Mouse (Mus musculus) MEL (cell line): ENCODE measurements at regions not wholly inside any gene's neighbourhood (a gene's known extent, or its start where the extent isn't known, plus 50 kb on each side); places are given as distances from the start of the nearest gene placed in this dataset.

ENCODE experiments used
- DNase-seq: peaks from one replicate; pipeline ENCODE4 v3.0.0; 2011; ENCODE audit warnings: low read depth, low spot score
- H3K27ac ChIP-seq: 2 replicates; pipeline ENCODE4 v1.5.1; 2012; ENCODE audit warnings: low read depth, mild to moderate bottlenecking, control low read depth, low read length, moderate library complexity; ENCODE audit not compliant: control insufficient read depth
- H3K27me3 ChIP-seq, 2 experiments: fragments of 150-350 bp in 1 of 2; sonication (generic) in 1 of 2; 2 replicates each; pipeline ENCODE4 v1.6.1; 2012; ENCODE audit warnings: low read length in 2 of 2, mild to moderate bottlenecking in 2 of 2, improper control_type of control experiment in 1 of 2, moderate library complexity in 1 of 2; ENCODE audit not compliant: insufficient read depth in 2 of 2, control insufficient read depth in 1 of 2
- H3K36me3 ChIP-seq, 2 experiments: 2 replicates each; pipeline ENCODE4 v1.6.1; 2012 to 2014; ENCODE audit warnings: low read length in 2 of 2, improper control_type of control experiment in 1 of 2, inconsistent platforms in 1 of 2, mild to moderate bottlenecking in 1 of 2; ENCODE audit not compliant: insufficient read depth in 2 of 2, control insufficient read depth in 1 of 2
- H3K4me1 ChIP-seq, 2 experiments: fragments of 150-350 bp in 1 of 2; sonication (generic) in 1 of 2; 2 replicates each; pipeline ENCODE4 v1.6.1; 2012; ENCODE audit warnings: low read length in 2 of 2, improper control_type of control experiment in 1 of 2, mild to moderate bottlenecking in 1 of 2; ENCODE audit not compliant: insufficient read depth in 2 of 2, control insufficient read depth in 1 of 2
- H3K4me3 ChIP-seq, 2 experiments: fragments of 150-350 bp in 1 of 2; sonication (generic) in 1 of 2; 2 replicates each; pipeline ENCODE4 v1.5.1; 2012; ENCODE audit warnings: low read depth in 2 of 2, low read length in 2 of 2, mild to moderate bottlenecking in 2 of 2, moderate library complexity in 2 of 2, control low read depth in 1 of 2, improper control_type of control experiment in 1 of 2; ENCODE audit not compliant: control insufficient read depth in 1 of 2, insufficient read depth in 1 of 2
- H3K79me2 ChIP-seq: 2 replicates; pipeline ENCODE4 v1.6.1; 2012; ENCODE audit warnings: mild to moderate bottlenecking, low read length, moderate library complexity; ENCODE audit not compliant: control insufficient read depth, poor library complexity, insufficient read depth
- H3K9ac ChIP-seq: 2 replicates; pipeline ENCODE4 v1.6.1; 2012; ENCODE audit warnings: low read depth, mild to moderate bottlenecking, control low read depth, low read length, moderate library complexity; ENCODE audit not compliant: control insufficient read depth, poor library complexity, severe bottlenecking
- H3K9me3 ChIP-seq: fragments of 150-350 bp; sonication (generic); replicated peaks from 2 replicates; pipeline ENCODE4 v1.6.1; 2012; ENCODE audit warnings: mild to moderate bottlenecking, low read length, improper control_type of control experiment, moderate library complexity; ENCODE audit not compliant: insufficient read depth
- CHD2 ChIP-seq: IDR thresholded peaks from 2 replicates; pipeline ENCODE4 v1.6.1; 2011; ENCODE audit warnings: low read length, improper control_type of control experiment
- E2F4 ChIP-seq: IDR thresholded peaks from 2 replicates; pipeline ENCODE4 v1.6.1; 2011; ENCODE audit warnings: low read depth, low read length, improper control_type of control experiment, borderline replicate concordance
- EP300 ChIP-seq, 2 experiments: IDR thresholded peaks; 2 replicates each; pipeline ENCODE4 v1.6.1; 2011; ENCODE audit warnings: improper control_type of control experiment in 2 of 2, low read length in 2 of 2, low read depth in 1 of 2, mild to moderate bottlenecking in 1 of 2
- GABPA ChIP-seq: IDR thresholded peaks from 2 replicates; pipeline ENCODE4 v1.6.1; 2012; ENCODE audit warnings: low read depth, mild to moderate bottlenecking, inconsistent platforms, low read length, improper control_type of control experiment, moderate library complexity
- KAT2A ChIP-seq: conservative IDR thresholded peaks from 2 replicates; pipeline ENCODE4 v1.6.1; 2012; ENCODE audit warnings: low read depth, low read length, improper control_type of control experiment, inconsistent platforms
- MAX ChIP-seq: IDR thresholded peaks from 2 replicates; pipeline ENCODE4 v1.6.1; 2011; ENCODE audit warnings: low read length, improper control_type of control experiment
- MAZ ChIP-seq: IDR thresholded peaks from 2 replicates; pipeline ENCODE4 v1.6.1; 2012; ENCODE audit warnings: low read depth, mild to moderate bottlenecking, inconsistent platforms, low read length, improper control_type of control experiment
- MEF2A ChIP-seq: IDR thresholded peaks from 2 replicates; pipeline ENCODE4 v1.6.1; 2014; ENCODE audit warnings: low read depth, mild to moderate bottlenecking, inconsistent platforms, low read length, improper control_type of control experiment; ENCODE audit not compliant: poor library complexity, insufficient replicate concordance, severe bottlenecking; ENCODE audit errors: extremely low read depth
- MYC ChIP-seq: IDR thresholded peaks from 2 replicates; pipeline ENCODE4 v1.6.1; 2011; ENCODE audit warnings: low read depth, mild to moderate bottlenecking, low read length, improper control_type of control experiment, moderate library complexity
- NRF1 ChIP-seq: IDR thresholded peaks from 2 replicates; pipeline ENCODE4 v1.6.1; 2014; ENCODE audit warnings: low read depth, mild to moderate bottlenecking, inconsistent platforms, low read length, improper control_type of control experiment, moderate library complexity; ENCODE audit not compliant: poor library complexity, insufficient read depth, severe bottlenecking
- POLR2A ChIP-seq, 2 experiments: IDR thresholded peaks; 2 replicates each; pipeline ENCODE4 v1.6.1; 2011 to 2012; ENCODE audit warnings: low read length in 2 of 2, mild to moderate bottlenecking in 2 of 2, control low read depth in 1 of 2, improper control_type of control experiment in 1 of 2, low read depth in 1 of 2, moderate library complexity in 1 of 2; ENCODE audit not compliant: control insufficient read depth in 1 of 2, insufficient read depth in 1 of 2, poor library complexity in 1 of 2
- POLR2AphosphoS2 ChIP-seq: IDR thresholded peaks from 2 replicates; pipeline ENCODE4 v1.6.1; 2011; ENCODE audit warnings: low read length, improper control_type of control experiment
- POLR2AphosphoS5 ChIP-seq: IDR thresholded peaks from 2 replicates; pipeline ENCODE4 v1.6.1; 2012; ENCODE audit warnings: low read depth, borderline replicate concordance, mild to moderate bottlenecking, inconsistent platforms, low read length, moderate library complexity, mixed read lengths
- TAL1 ChIP-seq: IDR thresholded peaks from 2 replicates; pipeline ENCODE4 v1.6.1; 2012; ENCODE audit warnings: mild to moderate bottlenecking, inconsistent platforms, low read length, moderate library complexity, mixed read lengths
- TBP ChIP-seq: IDR thresholded peaks from 2 replicates; pipeline ENCODE4 v1.8.0; 2011; ENCODE audit warnings: low read depth, low read length, improper control_type of control experiment
- ZC3H11A ChIP-seq: IDR thresholded peaks from 2 replicates; pipeline ENCODE4 v1.6.1; 2012; ENCODE audit warnings: low read depth, mild to moderate bottlenecking, inconsistent platforms, low read length, improper control_type of control experiment
- ZNF384 ChIP-seq: IDR thresholded peaks from 2 replicates; pipeline ENCODE4 v1.6.1; 2012; ENCODE audit warnings: low read depth, mild to moderate bottlenecking, inconsistent platforms, low read length, improper control_type of control experiment

- Histone ChIP-seq H3K9me3 (no peaks in the 10 kb centered on the region), H3K36me3 (no peaks in the 10 kb centered on the region), H3K27ac (no peak overlapping the region), H3K79me2 (no peaks in the 10 kb centered on the region), H3K4me3 (no peak overlapping the region), H3K9ac (no peak overlapping the region), H3K27me3 (no peaks in the 10 kb centered on the region), H3K4me1 (no peaks in the 10 kb centered on the region)
- TF ChIP-seq MYC (no peak), MEF2A (no peak), GABPA (no peak), POLR2AphosphoS2 (no peak), EP300 (IDR thresholded peaks at IDR 0.05; ENCODE audit: low read depth in 1 of 2, low read length in 2 of 2) (no peak), TAL1 (no peak), E2F4 (no peak), MAX (no peak), TBP (no peak), POLR2AphosphoS5 (no peak), ZC3H11A (no peak)
- no peak for DNase-seq
These were observed 219.1 kb upstream of the Sox14 start for GRCm38 (mm10) chr9:100094956-100095558.

GRCm38 (mm10) chr9:100071141-100071540 lies 195.2 kb upstream of the Sox14 start:
- no peak overlapping the region for H3K27ac ChIP-seq
- no peaks in the 10 kb centered on the region for H3K79me2 ChIP-seq
- H3K9ac ChIP-seq = no peak overlapping the region
- DNase-seq = no peak
- no peaks in the 10 kb centered on the region for H3K4me1 ChIP-seq
- H3K9me3 ChIP-seq = no peaks in the 10 kb centered on the region
- no peak overlapping the region for H3K4me3 ChIP-seq
- TF ChIP-seq MYC (no peak), POLR2A (IDR thresholded peaks at IDR 0.05; ENCODE audit: control insufficient read depth in 1 of 2, insufficient read depth in 1 of 2, low read depth in 1 of 2, low read length in 2 of 2, poor library complexity in 1 of 2) (no peak), KAT2A (no peak), MAZ (no peak), E2F4 (no peak), NRF1 (no peak), CHD2 (no peak), ZNF384 (no peak)
- TF ChIP-seq, all 39 proteins: peak for 0
- Histone ChIP-seq H3K27me3 (no peaks in the 10 kb centered on the region), H3K36me3 (no peaks in the 10 kb centered on the region)
